Mouse (Mus musculus) liver, embryonic 11.5 days (tissue): ENCODE results near the gene Fbp2. TPM values are rescaled to one million over a fixed set of nuclear protein-coding genes. Genes with fewer than 3 reads are reported as not detected.
A peak's percentile ranks its signal among the peaks of the same experiment; 100 is the strongest.

Source experiments
- ATAC-seq: fragments of 200-750 bp; cut with Nextera tagmentation; replicated peaks from 2 replicates; pipeline ENCODE4 v1.8.0; 2017; ENCODE audit warnings: moderate number of reproducible peaks, mild to moderate bottlenecking, moderate TSS enrichment, moderate library complexity; ENCODE audit not compliant: low FRiP score
- DNase-seq: peaks from one replicate; pipeline ENCODE4 v3.0.0-alpha.2; 2017; ENCODE audit warnings: low spot score
- H3K27ac ChIP-seq: fragments of 300-500 bp; sonication (generic); 2 replicates; pipeline ENCODE4 v1.5.1; 2014; ENCODE audit warnings: mild to moderate bottlenecking, low read depth, low read length, control low read depth
- H3K27me3 ChIP-seq: fragments of 300-500 bp; sonication (generic); replicated peaks from 2 replicates; pipeline ENCODE4 v1.6.1; 2014; ENCODE audit warnings: low read length, mixed read lengths; ENCODE audit not compliant: control insufficient read depth, insufficient read depth
- H3K36me3 ChIP-seq: fragments of 300-500 bp; sonication (generic); 2 replicates; pipeline ENCODE4 v1.6.1; 2014; ENCODE audit warnings: mild to moderate bottlenecking, low read length, moderate library complexity, mixed read lengths; ENCODE audit not compliant: control insufficient read depth, insufficient read depth
- H3K4me1 ChIP-seq: fragments of 300-500 bp; sonication (generic); replicated peaks from 2 replicates; pipeline ENCODE4 v1.6.1; 2014; ENCODE audit warnings: low read length, mixed read lengths; ENCODE audit not compliant: control insufficient read depth, insufficient read depth
- H3K4me2 ChIP-seq: fragments of 300-500 bp; sonication (generic); 2 replicates; pipeline ENCODE4 v1.6.1; 2014; ENCODE audit warnings: mild to moderate bottlenecking, control low read depth, moderate library complexity
- H3K4me3 ChIP-seq: fragments of 300-500 bp; sonication (generic); 2 replicates; pipeline ENCODE4 v1.5.1; 2014; ENCODE audit warnings: low read depth, low read length, control low read depth
- H3K9ac ChIP-seq: fragments of 300-500 bp; sonication (generic); 2 replicates; pipeline ENCODE4 v1.6.1; 2014; ENCODE audit warnings: low read depth, low read length, control low read depth
- H3K9me3 ChIP-seq: fragments of 300-500 bp; sonication (generic); 2 replicates; pipeline ENCODE4 v1.6.1; 2016; ENCODE audit warnings: low read length, inconsistent platforms, mixed read lengths; ENCODE audit not compliant: control insufficient read depth
- WGBS: fragments of 180-500 bp; shearing (Covaris S2); extraction: QIAGEN DNeasy Blood & Tissue Kit; methylation state at CpG from one replicate; pipeline ENCODE4 v1.1.7; 2014; 5-methylcytosine and 5-hydroxymethylcytosine counted together
- polyA plus RNA-seq: library from polyadenylated mRNA; unstranded; fragments of >200 nt; fragmentation: Nextera tagmentation; extraction: Ambion mirVana; gene quantifications from 2 replicates; pipeline ENCODE4 v1.2.1, GENCODE M21; 2014

Fbp2 gene
- not detected in 2 replicates for polyA plus RNA-seq

DNA sequence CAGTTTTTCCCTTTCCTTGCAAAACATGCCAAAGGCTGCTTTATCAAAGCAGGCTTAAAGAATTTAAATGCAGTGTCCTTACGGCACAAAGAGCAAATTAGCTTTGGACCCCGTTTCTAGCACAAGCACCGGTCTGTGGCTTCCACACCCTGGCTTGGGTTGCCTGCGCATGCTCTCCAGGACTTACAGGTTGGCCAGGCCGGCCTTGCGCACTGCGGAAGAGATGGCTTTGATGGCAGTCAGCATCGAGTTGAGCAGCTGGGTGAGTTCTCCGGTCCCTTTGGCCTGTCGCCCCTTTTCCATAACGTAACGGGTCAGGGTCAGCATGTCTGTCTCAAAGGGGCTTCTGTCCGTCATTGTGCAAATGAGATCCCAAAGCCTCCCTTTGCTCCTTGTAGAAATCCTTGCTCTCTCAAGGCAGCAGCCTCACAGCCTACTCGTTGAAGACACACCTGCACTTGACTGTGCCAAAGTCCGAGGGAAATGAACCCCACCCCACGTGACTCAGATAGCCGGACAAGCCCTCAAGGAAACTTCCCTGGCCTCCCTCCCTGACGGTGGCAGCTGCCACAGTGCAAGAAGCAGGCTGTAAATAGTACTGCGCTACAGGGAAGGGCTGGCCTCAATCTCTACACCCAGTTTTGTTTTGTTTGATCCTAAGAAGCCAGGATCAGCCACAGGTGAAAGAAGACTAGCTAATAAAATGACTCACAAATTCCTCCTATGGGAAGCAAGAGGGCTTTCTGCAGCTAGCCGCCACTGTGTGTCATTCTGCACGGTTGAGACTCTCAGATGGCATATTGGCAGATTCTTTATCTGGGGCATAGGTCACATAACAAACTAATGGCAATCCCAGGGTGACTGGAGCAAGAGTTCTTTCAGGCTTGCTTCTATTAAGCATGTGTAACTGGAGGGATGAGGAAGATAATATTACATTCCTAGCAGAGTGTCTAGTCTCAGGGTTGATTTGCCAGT is at the start of gene Fbp2:
Fbp2 (minus strand) TSS at position 482 of the 975 bp plus-strand sequence.
- DNase-seq: no peak
- no peak within 1 kb of the TSS for H3K4me3 ChIP-seq
- H3K9ac ChIP-seq: no peak within 1 kb of the TSS
- no peaks in the 10 kb centered on the region for H3K27me3 ChIP-seq
- H3K36me3 ChIP-seq: no peaks in the 10 kb centered on the region
- H3K4me2 ChIP-seq: no peak within 1 kb of the TSS
- H3K4me1 ChIP-seq: no peaks in the 10 kb centered on the region; the same call in none of the 2 replicates
- WGBS: 69% methylated on average over 21 of the region's 21 CpGs
- H3K27ac ChIP-seq: no peak within 1 kb of the TSS
- ATAC-seq: no peak
- no peaks in the 10 kb centered on the region for H3K9me3 ChIP-seq

- Histone ChIP-seq H3K27ac (no peak overlapping the region; the same call in 1 of the 2 replicates), H3K9ac (no peak overlapping the region), H3K9me3 (no peaks in the 10 kb centered on the region), H3K4me1 (peaks cover 7% of the 10 kb centered on the region), H3K4me3 (no peak overlapping the region), H3K36me3 (no peaks in the 10 kb centered on the region), H3K4me2 (no peak overlapping the region), H3K27me3 (no peaks in the 10 kb centered on the region)
- WGBS: 84% methylated on average over 14 of the region's 14 CpGs
- DNase-seq (no peak), ATAC-seq (no peak)
These were observed 49.4 kb upstream of the Fbp2 start for GRCm38 (mm10) chr13:62907527-62908162.

GRCm38 (mm10) chr13:62901139-62901538 is 42.9 kb upstream of the Fbp2 start:
- Histone ChIP-seq H3K4me3 (no peak overlapping the region), H3K9me3 (no peaks in the 10 kb centered on the region), H3K36me3 (no peaks in the 10 kb centered on the region), H3K27ac (no peak overlapping the region), H3K4me2 (no peak overlapping the region), H3K4me1 (no peaks in the 10 kb centered on the region), H3K9ac (no peak overlapping the region), H3K27me3 (no peaks in the 10 kb centered on the region)
- ATAC-seq: no peak
- DNase-seq: no peak

DNA sequence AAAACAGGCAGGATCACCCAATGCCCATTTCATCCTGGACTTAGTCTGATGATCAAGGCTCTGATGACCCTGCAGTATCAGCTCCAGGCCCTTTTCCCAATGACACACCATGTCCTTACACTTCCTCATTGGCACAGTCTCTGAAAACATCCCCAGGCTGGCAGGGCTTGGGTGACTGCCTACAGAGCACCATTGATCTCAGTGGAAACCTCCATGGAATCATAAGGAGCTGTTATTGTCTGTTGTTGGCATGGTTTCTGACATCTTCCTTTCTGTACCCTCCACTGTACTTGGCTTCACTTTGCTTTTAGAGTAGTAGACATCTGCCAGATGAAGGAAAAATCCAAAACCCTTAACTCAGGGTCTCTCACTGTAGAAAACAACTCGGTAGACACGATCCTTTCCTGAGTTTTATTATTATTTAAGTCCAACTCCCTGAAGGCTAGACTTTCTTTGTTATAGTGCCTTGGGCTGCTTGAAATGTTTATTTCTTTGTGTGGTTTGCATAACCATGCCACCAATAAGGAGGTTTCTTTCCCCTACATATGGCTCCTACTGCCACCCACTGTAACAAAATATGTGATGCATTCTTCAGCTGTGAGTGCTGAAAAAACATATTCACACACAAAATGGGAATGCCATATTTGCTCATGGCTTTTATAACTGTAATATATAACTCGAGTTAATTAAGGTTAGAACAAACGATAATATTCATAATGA is 39.9 kb upstream of the Fbp2 start:
- H3K36me3 ChIP-seq: no peaks in the 10 kb centered on the region
- H3K4me1 ChIP-seq: no peaks in the 10 kb centered on the region
- 81% methylated on average over 4 of the region's 4 CpGs for WGBS
- H3K9me3 ChIP-seq: no peaks in the 10 kb centered on the region
- H3K27me3 ChIP-seq: no peaks in the 10 kb centered on the region
- H3K4me3 ChIP-seq: no peak overlapping the region
- H3K9ac ChIP-seq: no peak overlapping the region
- DNase-seq: no peak
- no peak for ATAC-seq
- H3K4me2 ChIP-seq: no peak overlapping the region
- no peak overlapping the region for H3K27ac ChIP-seq

DNA sequence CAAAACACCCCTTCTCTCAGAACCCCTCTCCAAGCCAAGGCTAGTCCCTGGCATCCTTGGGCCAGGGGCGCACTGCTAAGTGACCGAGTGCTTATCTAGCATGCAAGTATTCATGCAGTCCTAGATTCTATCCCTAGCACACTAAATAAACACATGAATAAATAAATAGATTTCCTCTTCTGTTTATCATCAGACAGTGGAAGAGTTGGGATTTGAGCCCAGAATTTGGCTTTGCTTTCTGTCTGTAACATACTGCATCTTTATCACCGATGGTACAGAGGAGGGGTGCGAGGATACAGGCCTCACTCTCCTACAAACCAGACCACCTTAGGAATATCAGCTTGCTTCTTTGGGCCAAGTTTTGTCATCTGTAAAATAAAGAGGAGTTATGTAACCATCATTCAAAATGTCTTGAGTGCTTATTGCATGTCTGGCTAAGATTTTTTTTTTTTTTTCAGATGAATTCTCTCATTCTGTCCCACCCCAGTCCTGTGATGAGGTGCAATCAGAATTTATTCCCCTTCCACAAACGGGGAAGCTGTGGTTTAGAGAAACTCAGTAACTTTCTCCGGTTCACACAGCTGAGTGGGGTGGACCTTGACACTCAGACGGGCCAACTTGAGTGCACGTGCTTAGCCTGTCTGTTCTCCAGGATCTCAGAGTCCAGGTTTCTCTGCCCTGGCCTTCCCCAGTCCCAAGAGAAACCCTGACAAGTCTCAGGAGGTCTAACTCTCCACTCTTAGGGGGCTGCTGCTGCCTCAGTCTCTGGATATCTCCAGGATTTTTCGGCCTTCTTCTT is 35.0 kb upstream of the Fbp2 start:
- no peaks in the 10 kb centered on the region for H3K9me3 ChIP-seq

DNA sequence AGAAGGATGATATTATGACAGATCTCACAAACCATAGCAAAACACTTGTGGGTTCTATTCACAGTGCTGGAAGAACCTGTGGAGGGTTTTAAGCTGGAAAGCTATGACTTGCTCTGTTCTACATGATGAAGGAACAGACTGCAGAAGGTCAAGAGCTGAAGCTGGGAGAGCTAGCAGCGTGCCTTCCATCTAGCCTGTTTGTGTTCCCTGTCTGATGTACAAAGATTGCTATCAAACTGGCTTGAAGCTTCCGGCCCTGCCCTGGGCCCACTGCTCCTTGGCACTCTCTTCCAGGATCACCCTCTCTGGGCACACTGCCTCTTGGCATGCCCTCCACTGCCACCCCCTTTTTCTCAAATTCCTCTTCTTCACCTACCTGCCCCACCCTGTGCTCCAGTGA is 31.1 kb upstream of the Fbp2 start:
- Histone ChIP-seq H3K4me2 (no peak overlapping the region), H3K9me3 (no peaks in the 10 kb centered on the region), H3K4me3 (no peak overlapping the region), H3K27me3 (peaks cover 26% of the 10 kb centered on the region), H3K4me1 (no peaks in the 10 kb centered on the region), H3K9ac (no peak overlapping the region), H3K36me3 (no peaks in the 10 kb centered on the region), H3K27ac (no peak overlapping the region)
- DNase-seq (no peak), ATAC-seq (no peak)
- 85% methylated on average over 2 of the region's 2 CpGs for WGBS

More for the DNA sequence above, 35.0 kb upstream of the Fbp2 start:
- Histone ChIP-seq H3K27ac (no peak overlapping the region), H3K4me1 (no peaks in the 10 kb centered on the region), H3K4me3 (no peak overlapping the region), H3K4me2 (no peak overlapping the region), H3K27me3 (peaks cover 10% of the 10 kb centered on the region), H3K9ac (no peak overlapping the region), H3K36me3 (no peaks in the 10 kb centered on the region)
- DNase-seq (no peak), ATAC-seq (no peak)
- 66% methylated on average over 9 of the region's 9 CpGs for WGBS

DNA sequence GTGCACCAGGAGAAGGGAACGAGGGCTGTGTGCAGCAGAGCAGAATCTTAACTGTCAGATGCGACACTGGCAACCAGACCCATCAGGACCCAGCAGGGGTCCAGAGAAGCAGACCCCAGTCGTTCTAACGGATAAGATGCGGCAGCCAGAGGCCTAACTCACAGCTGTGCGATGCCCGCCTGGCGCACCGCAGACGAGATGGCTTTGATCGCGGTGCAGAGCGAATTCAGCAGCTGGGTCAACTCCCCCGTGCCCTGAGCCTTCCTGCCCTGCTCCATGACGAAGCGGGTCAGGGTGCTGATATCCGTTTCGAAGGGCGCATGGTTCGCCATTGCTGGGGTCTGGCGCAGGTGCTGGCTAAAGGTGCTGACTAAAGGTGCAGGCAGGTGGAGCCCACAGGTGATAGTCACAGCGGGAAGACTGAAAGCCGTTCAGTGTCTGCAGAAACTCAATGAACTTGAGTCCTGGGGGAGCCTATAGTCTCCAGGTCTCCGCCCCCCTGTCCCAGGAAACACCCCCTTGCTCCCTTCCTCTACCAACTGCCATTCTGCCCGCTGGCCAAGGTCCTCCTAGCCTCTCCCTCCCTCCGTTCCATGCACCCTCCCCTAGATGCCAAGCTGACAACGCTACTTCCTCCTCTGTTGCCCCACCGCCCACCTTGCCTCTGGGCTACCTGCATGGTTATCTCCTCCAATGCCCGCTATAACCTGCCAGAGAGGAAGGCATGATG is 29.7 kb upstream of the Fbp2 start, which contains the start of gene Fbp1:
Fbp1 (minus strand) TSS at position 571 of the 730 bp plus-strand sequence.
- Histone ChIP-seq H3K27me3 (peaks cover 26% of the 10 kb centered on the region), H3K9me3 (no peaks in the 10 kb centered on the region), H3K4me1 (no peaks in the 10 kb centered on the region), H3K27ac (no peak within 1 kb of the TSS), H3K36me3 (no peaks in the 10 kb centered on the region), H3K4me2 (peak within 1 kb of the TSS; percentile 39), H3K4me3 (peak within 1 kb of the TSS; percentile 5), H3K9ac (no peak within 1 kb of the TSS)
- DNase-seq: no peak
- WGBS: 6% methylated on average over 29 of the region's 29 CpGs
- no peak; the same call in 1 of the 2 replicates for ATAC-seq
